Mouse (Mus musculus): ENCODE results near the gene Parp6.

DNA sequence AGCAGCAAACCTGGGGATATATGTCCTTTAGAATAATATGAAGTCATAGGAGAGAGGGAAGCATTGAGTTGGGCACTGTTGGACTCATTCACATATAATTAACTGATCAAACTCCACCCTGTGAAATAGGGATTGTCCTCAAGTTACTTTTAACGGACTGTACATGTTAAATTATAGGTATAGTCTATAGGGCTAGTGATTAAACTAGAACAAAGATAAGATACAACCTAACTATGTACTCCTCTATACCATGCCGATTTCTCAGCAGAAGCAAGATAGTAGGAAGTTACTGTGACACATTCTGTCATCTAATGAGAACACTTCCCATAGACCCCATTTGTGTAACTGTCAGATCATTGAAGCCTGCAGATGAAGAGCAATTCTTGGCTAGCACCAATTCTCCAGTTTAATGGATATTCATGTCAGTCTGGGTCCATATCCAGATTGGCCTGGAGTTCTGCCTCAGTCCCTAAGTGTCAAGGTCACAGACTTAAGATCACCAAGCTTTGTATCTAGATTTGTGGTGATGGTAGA is 37.4 kb downstream of the Parp6 start:
- no peak for TF ChIP-seq CTCF (IDR thresholded peaks at IDR 0.05; ENCODE audit: low read depth, low read length)
- no peak for TF ChIP-seq GATA2 (IDR thresholded peaks at IDR 0.05; ENCODE audit: borderline replicate concordance, low read depth, low read length)
- no peak for TF ChIP-seq POLR2AphosphoS5 (IDR thresholded peaks at IDR 0.05; ENCODE audit: insufficient replicate concordance, low read depth, low read length)
